Mouse (Mus musculus) MEL (cell line): ENCODE results near the gene Odf2l. TPM values are rescaled to one million over a fixed set of nuclear protein-coding genes. Genes with fewer than 3 reads are reported as not detected.

ENCODE experiments used
- DNase-seq: peaks from one replicate; pipeline ENCODE4 v3.0.0; 2011; ENCODE audit warnings: low read depth, low spot score
- H3K27ac ChIP-seq: 2 replicates; pipeline ENCODE4 v1.5.1; 2012; ENCODE audit warnings: low read depth, mild to moderate bottlenecking, control low read depth, low read length, moderate library complexity; ENCODE audit not compliant: control insufficient read depth
- H3K27me3 ChIP-seq, 2 experiments: fragments of 150-350 bp in 1 of 2; sonication (generic) in 1 of 2; 2 replicates each; pipeline ENCODE4 v1.6.1; 2012; ENCODE audit warnings: low read length in 2 of 2, mild to moderate bottlenecking in 2 of 2, improper control_type of control experiment in 1 of 2, moderate library complexity in 1 of 2; ENCODE audit not compliant: insufficient read depth in 2 of 2, control insufficient read depth in 1 of 2
- H3K36me3 ChIP-seq, 2 experiments: 2 replicates each; pipeline ENCODE4 v1.6.1; 2012 to 2014; ENCODE audit warnings: low read length in 2 of 2, improper control_type of control experiment in 1 of 2, inconsistent platforms in 1 of 2, mild to moderate bottlenecking in 1 of 2; ENCODE audit not compliant: insufficient read depth in 2 of 2, control insufficient read depth in 1 of 2
- H3K4me1 ChIP-seq, 2 experiments: fragments of 150-350 bp in 1 of 2; sonication (generic) in 1 of 2; 2 replicates each; pipeline ENCODE4 v1.6.1; 2012; ENCODE audit warnings: low read length in 2 of 2, improper control_type of control experiment in 1 of 2, mild to moderate bottlenecking in 1 of 2; ENCODE audit not compliant: insufficient read depth in 2 of 2, control insufficient read depth in 1 of 2
- H3K4me3 ChIP-seq, 2 experiments: fragments of 150-350 bp in 1 of 2; sonication (generic) in 1 of 2; 2 replicates each; pipeline ENCODE4 v1.5.1; 2012; ENCODE audit warnings: low read depth in 2 of 2, low read length in 2 of 2, mild to moderate bottlenecking in 2 of 2, moderate library complexity in 2 of 2, control low read depth in 1 of 2, improper control_type of control experiment in 1 of 2; ENCODE audit not compliant: control insufficient read depth in 1 of 2, insufficient read depth in 1 of 2
- H3K79me2 ChIP-seq: 2 replicates; pipeline ENCODE4 v1.6.1; 2012; ENCODE audit warnings: mild to moderate bottlenecking, low read length, moderate library complexity; ENCODE audit not compliant: control insufficient read depth, poor library complexity, insufficient read depth
- H3K9ac ChIP-seq: 2 replicates; pipeline ENCODE4 v1.6.1; 2012; ENCODE audit warnings: low read depth, mild to moderate bottlenecking, control low read depth, low read length, moderate library complexity; ENCODE audit not compliant: control insufficient read depth, poor library complexity, severe bottlenecking
- H3K9me3 ChIP-seq: fragments of 150-350 bp; sonication (generic); replicated peaks from 2 replicates; pipeline ENCODE4 v1.6.1; 2012; ENCODE audit warnings: mild to moderate bottlenecking, low read length, improper control_type of control experiment, moderate library complexity; ENCODE audit not compliant: insufficient read depth
- CHD1 ChIP-seq: IDR thresholded peaks from 2 replicates; pipeline ENCODE4 v1.6.1; 2012; ENCODE audit warnings: low read depth, mild to moderate bottlenecking, inconsistent platforms, low read length, improper control_type of control experiment
- CHD2 ChIP-seq: IDR thresholded peaks from 2 replicates; pipeline ENCODE4 v1.6.1; 2011; ENCODE audit warnings: low read length, improper control_type of control experiment
- CTCF ChIP-seq, 3 experiments: IDR thresholded peaks in 2 of 3; conservative IDR thresholded peaks in 1 of 3; 2 replicates each; pipeline ENCODE4 v1.5.1; 2011 to 2012; ENCODE audit warnings: low read length in 3 of 3, low read depth in 2 of 3, mild to moderate bottlenecking in 2 of 3, improper control_type of control experiment in 1 of 3, inconsistent platforms in 1 of 3, mixed read lengths in 1 of 3, moderate library complexity in 1 of 3; ENCODE audit not compliant: control insufficient read depth in 1 of 3, insufficient read depth in 1 of 3, poor library complexity in 1 of 3, severe bottlenecking in 1 of 3
- E2F4 ChIP-seq: IDR thresholded peaks from 2 replicates; pipeline ENCODE4 v1.6.1; 2011; ENCODE audit warnings: low read depth, low read length, improper control_type of control experiment, borderline replicate concordance
- EP300 ChIP-seq, 2 experiments: IDR thresholded peaks; 2 replicates each; pipeline ENCODE4 v1.6.1; 2011; ENCODE audit warnings: improper control_type of control experiment in 2 of 2, low read length in 2 of 2, low read depth in 1 of 2, mild to moderate bottlenecking in 1 of 2
- ETS1 ChIP-seq: IDR thresholded peaks from 2 replicates; pipeline ENCODE4 v1.6.1; 2012; ENCODE audit warnings: low read depth, mild to moderate bottlenecking, inconsistent platforms, low read length, improper control_type of control experiment, moderate library complexity
- GABPA ChIP-seq: IDR thresholded peaks from 2 replicates; pipeline ENCODE4 v1.6.1; 2012; ENCODE audit warnings: low read depth, mild to moderate bottlenecking, inconsistent platforms, low read length, improper control_type of control experiment, moderate library complexity
- HCFC1 ChIP-seq: IDR thresholded peaks from 2 replicates; pipeline ENCODE4 v1.6.1; 2012; ENCODE audit warnings: low read depth, mild to moderate bottlenecking, inconsistent platforms, low read length, improper control_type of control experiment, moderate library complexity
- MXI1 ChIP-seq: IDR thresholded peaks from 2 replicates; pipeline ENCODE4 v1.6.1; 2011; ENCODE audit warnings: mild to moderate bottlenecking, low read depth, low read length, improper control_type of control experiment
- MYB ChIP-seq: IDR thresholded peaks from 2 replicates; pipeline ENCODE4 v1.6.1; 2011; ENCODE audit warnings: mild to moderate bottlenecking, low read depth, low read length, improper control_type of control experiment
- MYC ChIP-seq: IDR thresholded peaks from 2 replicates; pipeline ENCODE4 v1.6.1; 2011; ENCODE audit warnings: low read depth, mild to moderate bottlenecking, low read length, improper control_type of control experiment, moderate library complexity
- NELFE ChIP-seq: IDR thresholded peaks from 2 replicates; pipeline ENCODE4 v1.6.1; 2011; ENCODE audit warnings: low read depth, low read length, improper control_type of control experiment
- POLR2AphosphoS2 ChIP-seq: IDR thresholded peaks from 2 replicates; pipeline ENCODE4 v1.6.1; 2011; ENCODE audit warnings: low read length, improper control_type of control experiment
- TBP ChIP-seq: IDR thresholded peaks from 2 replicates; pipeline ENCODE4 v1.8.0; 2011; ENCODE audit warnings: low read depth, low read length, improper control_type of control experiment
- USF1 ChIP-seq: IDR thresholded peaks from 2 replicates; pipeline ENCODE4 v1.6.1; 2014; ENCODE audit warnings: low read depth, mild to moderate bottlenecking, inconsistent platforms, low read length, improper control_type of control experiment, moderate library complexity
- ZC3H11A ChIP-seq: IDR thresholded peaks from 2 replicates; pipeline ENCODE4 v1.6.1; 2012; ENCODE audit warnings: low read depth, mild to moderate bottlenecking, inconsistent platforms, low read length, improper control_type of control experiment
- ZNF384 ChIP-seq: IDR thresholded peaks from 2 replicates; pipeline ENCODE4 v1.6.1; 2012; ENCODE audit warnings: low read depth, mild to moderate bottlenecking, inconsistent platforms, low read length, improper control_type of control experiment
- polyA plus RNA-seq, 2 experiments: library from polyadenylated mRNA; stranded (reverse) in 1 of 2; unstranded in 1 of 2; fragments of >175 nt in 1 of 2; fragments of >200 nt in 1 of 2; gene quantifications; 2 replicates each; pipeline versions ENCODE4 v1.2.1 to v1.2.4; 2012; ENCODE audit warnings: low replicate concordance in 2 of 2, low read depth in 1 of 2; ENCODE audit not compliant: insufficient read length in 2 of 2, insufficient read depth in 1 of 2, missing spikeins in 1 of 2
- total RNA-seq: library from RNA; depleted of rRNA; stranded (reverse); fragments of 300-350 nt; gene quantifications from 2 replicates; pipeline ENCODE4 v1.2.3, GENCODE M21; 2012

Gene Odf2l
- total and polyA plus RNA-seq, 3 experiments = 12.6 to 15.0 TPM; not detected in 1

DNA sequence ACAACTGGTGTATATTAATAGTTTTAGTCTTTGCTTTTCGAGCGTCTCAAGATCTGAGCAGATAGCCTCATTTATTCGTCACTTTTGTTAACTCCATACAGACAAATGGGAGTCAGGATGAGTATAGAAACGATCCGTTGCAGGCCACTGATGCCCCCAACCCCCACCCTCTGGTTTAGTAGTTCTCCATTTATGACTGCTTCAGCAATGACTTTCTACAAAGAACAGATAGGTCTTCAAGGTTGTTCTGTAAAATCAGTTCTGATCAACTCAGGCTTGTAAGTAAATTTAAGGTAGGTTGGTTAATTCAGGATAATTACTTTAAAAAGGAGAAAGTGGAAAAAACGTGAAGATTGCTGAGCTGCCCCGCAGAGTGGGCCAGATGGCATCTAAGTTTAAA is 1.0 kb downstream of the Odf2l start:
- Histone ChIP-seq H3K27ac (peak overlapping the region; percentile 80), H3K4me1 (peaks cover 2 to 19% of the 10 kb centered on the region in 2 experiments; a peak in 2 of 4 replicates), H3K4me3 (peak overlapping the region; percentile 90 to 99), H3K27me3 (no peaks in the 10 kb centered on the region), H3K36me3 (peaks cover 0 to 19% of the 10 kb centered on the region in 2 experiments; a peak in 3 of 4 replicates), H3K9me3 (no peaks in the 10 kb centered on the region), H3K9ac (peak overlapping the region; percentile 99), H3K79me2 (peaks cover 2% of the 10 kb centered on the region; the same call in 1 of the 2 replicates)
- 0 out of 2 replicates have a peak, but pooled peaks have one; percentile 26 for TF ChIP-seq TBP
- no peak for TF ChIP-seq ZNF384
- DNase-seq = peak; percentile 55

GRCm38 (mm10) chr3:145126618-145127017 is 8.2 kb downstream of the Odf2l start:
- no peak for TF ChIP-seq GABPA
- TF ChIP-seq CHD2 = no peak
- no peak for TF ChIP-seq USF1
- TF ChIP-seq MXI1 = no peak
- TF ChIP-seq CHD1 = no peak
- no peak for TF ChIP-seq ETS1
- no peak for TF ChIP-seq NELFE
- no peak for TF ChIP-seq ZNF384
- TF ChIP-seq CTCF (IDR thresholded peaks at IDR 0.05 in 2 of 3, conservative IDR thresholded peaks at IDR 0.05 in 1 of 3; ENCODE audit: control insufficient read depth in 1 of 3, insufficient read depth in 1 of 3, low read depth in 2 of 3, low read length in 3 of 3, poor library complexity in 1 of 3, severe bottlenecking in 1 of 3) = no peak
- TF ChIP-seq MYC = no peak
- H3K36me3 ChIP-seq = peaks cover 0 to 4% of the 10 kb centered on the region in 2 experiments; a peak in 1 of 4 replicates
- no peak for DNase-seq

DNA sequence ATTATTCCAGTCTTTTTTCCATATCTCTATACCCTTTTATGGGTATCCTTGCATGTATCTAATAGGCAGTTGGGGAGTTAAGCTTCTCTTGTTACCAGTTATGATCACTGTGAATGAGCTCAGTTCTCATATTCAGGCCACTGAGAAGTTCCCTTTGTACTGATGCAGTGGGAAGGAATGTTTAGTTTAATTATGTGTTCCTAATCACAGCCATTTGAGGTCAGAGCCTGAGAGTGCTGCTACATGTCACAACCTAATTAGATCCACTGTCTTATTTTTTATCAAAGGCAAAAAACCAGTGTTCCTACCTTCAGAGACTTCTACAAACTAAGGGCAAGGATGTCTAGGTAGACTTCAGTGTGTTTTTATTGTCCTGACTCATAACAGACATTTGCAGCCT is 11.0 kb downstream of the Odf2l start:
- TF ChIP-seq EP300 (IDR thresholded peaks at IDR 0.05; ENCODE audit: low read depth in 1 of 2, low read length in 2 of 2) = no peak
- no peak for TF ChIP-seq HCFC1
- no peak for TF ChIP-seq ZC3H11A
- no peak for TF ChIP-seq ZNF384
- TF ChIP-seq E2F4 = no peak
- TF ChIP-seq NELFE = no peak
- no peak for TF ChIP-seq MYB
- no peak for TF ChIP-seq POLR2AphosphoS2
- no peak for DNase-seq
- H3K27ac ChIP-seq = no peak overlapping the region
- H3K79me2 ChIP-seq = no peaks in the 10 kb centered on the region
- H3K4me3 ChIP-seq = no peak overlapping the region
- peaks cover 0 to 10% of the 10 kb centered on the region in 2 experiments; a peak in 2 of 4 replicates for H3K36me3 ChIP-seq
- no peaks in the 10 kb centered on the region for H3K27me3 ChIP-seq
- H3K9ac ChIP-seq = no peak overlapping the region
- H3K4me1 ChIP-seq = no peaks in the 10 kb centered on the region
- no peaks in the 10 kb centered on the region for H3K9me3 ChIP-seq

More at GRCm38 (mm10) chr3:145126618-145127017, 8.2 kb downstream of the Odf2l start:
- Histone ChIP-seq H3K4me1 (no peaks in the 10 kb centered on the region; a peak in 1 of 4 replicates), H3K9me3 (no peaks in the 10 kb centered on the region), H3K4me3 (no peak overlapping the region), H3K27me3 (no peaks in the 10 kb centered on the region), H3K27ac (no peak overlapping the region), H3K9ac (no peak overlapping the region), H3K79me2 (no peaks in the 10 kb centered on the region)
